Mouse (Mus musculus): ENCODE data around the gene Cyp2g1. TPM values are rescaled to one million over a fixed set of nuclear protein-coding genes. Genes with fewer than 3 reads are reported as not detected.
"Not testable (repeated sequence)": the region's sequence is repeated elsewhere in the genome, so short reads cannot be mapped to it uniquely, and the experiment has no call there.

The Cyp2g1 gene
- total RNA-seq, 2 experiments from 2014 or later, result not detected

DNA sequence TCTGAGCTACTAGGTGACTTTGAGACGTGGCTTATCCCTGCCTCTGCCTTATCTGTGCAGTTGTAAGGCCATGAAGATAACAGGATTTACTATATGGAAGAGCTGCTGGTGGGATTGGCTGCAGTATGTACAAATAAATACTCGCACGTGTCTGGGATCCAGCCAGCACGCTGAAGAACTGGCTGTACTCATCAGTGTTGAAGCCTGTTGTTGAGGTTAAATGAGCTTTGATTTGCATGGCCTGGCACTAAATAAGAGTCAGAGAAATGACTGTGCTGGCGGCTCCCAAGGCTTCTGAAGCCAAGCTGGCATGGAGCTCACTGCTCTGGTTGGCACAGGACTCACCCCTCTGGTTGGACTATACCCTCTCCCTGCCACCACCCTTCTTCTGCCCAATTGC, 25.5 kb upstream of the Cyp2g1 start:
- no peak for TF ChIP-seq CTCF (IDR thresholded peaks at IDR 0.05)
- Histone ChIP-seq H3K27ac (no peak overlapping the region), H3K4me3 (no peak overlapping the region)
- intact Hi-C loops (cut with DNase I), result no loop called here
- DNase-seq (ENCODE audit: extremely low spot score in 1 of 2, low spot score in 2 of 2), result no peak

DNA sequence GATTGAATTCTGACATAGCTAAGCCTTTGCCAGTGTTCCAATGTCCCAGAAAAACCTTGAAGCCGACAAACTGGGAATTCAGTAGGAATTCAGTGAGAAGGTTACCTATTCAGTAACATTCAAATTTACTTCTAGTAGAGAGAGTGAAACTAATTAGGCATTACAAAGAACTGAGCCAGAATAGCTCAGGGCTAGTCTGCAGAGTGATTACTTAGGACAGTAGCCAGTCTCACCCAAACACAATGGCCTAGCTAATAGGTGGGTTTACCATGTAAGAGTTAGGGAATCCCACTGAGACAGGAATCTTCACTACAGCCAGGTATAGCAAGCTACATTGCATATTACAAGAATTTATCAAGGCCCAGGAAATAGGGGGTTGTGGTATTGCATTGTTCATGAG, 22.7 kb upstream of the Cyp2g1 start:
- DNase-seq (ENCODE audit: extremely low spot score in 1 of 2, low spot score in 2 of 2); H3K27ac ChIP-seq; H3K4me3 ChIP-seq; intact Hi-C loops (cut with DNase I): not testable (repeated sequence)

DNA sequence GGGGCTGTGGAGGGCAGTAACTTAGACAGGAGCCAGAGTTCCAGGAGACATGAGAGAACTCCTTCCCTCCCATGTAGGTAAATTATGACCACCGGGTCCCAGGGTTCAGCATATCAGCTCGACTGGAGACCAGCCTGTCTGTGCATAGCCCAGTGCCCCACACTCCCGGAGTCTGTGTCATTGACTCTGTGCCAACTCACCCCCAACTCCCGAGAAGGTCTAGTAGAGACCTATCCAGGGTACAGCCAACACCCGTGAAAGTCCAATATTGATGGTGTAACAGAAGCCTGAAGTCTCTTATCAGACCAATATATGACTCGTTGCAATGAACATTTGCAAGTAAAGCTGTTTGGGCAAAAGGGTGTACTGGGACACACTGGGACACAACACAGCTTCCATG, 18.7 kb upstream of the Cyp2g1 start:
- H3K27ac ChIP-seq, result no peak overlapping the region
- intact Hi-C loops (cut with DNase I), result no loop called here
- DNase-seq (ENCODE audit: extremely low spot score in 1 of 2, low spot score in 2 of 2), result no peak
- no peak overlapping the region for H3K4me3 ChIP-seq
- TF ChIP-seq CTCF (IDR thresholded peaks at IDR 0.05), result no peak

DNA sequence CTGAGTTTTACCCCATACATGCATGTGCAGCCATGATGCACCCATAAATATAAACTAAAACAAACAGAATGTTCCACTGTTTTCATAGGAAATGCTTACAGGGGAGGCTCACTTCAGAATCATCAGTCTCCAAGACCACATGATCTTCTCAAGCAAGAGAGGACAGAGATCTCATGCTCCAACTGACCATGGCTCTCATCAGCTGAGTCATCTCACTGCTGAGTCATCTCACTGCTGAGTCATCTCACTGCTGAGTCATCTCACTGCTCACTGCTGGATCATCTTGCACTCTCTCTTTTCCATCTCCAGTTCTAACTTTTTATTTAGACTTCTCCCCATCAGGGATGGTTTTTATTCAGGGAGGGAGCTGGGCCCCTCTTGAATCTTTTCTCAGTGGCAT, 8.6 kb upstream of the Cyp2g1 start:
- Histone ChIP-seq H3K4me3 (no peak overlapping the region), H3K27ac (no peak overlapping the region)
- intact Hi-C loops (cut with DNase I), result no loop called here
- no peak for DNase-seq (ENCODE audit: extremely low spot score in 1 of 2, low spot score in 2 of 2)
- TF ChIP-seq CTCF (IDR thresholded peaks at IDR 0.05), result no peak

DNA sequence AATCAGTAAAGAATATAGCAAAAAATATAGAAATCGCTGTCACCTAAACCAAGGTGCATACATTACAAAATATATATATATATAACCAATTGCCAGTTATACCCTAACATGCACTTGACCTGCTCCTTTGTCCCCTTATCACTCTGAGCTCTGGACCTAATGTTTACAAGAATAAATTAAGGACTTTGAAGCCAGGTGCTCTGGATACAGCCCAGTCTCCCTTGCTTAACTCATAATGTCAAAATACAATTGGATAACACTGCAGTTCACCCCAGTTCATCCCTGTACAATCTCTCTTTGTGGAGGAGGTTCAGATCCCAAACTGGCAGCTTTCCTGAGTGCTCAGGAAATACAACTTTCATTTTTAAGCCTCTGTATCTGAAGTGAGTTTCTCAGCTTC, 7.7 kb upstream of the Cyp2g1 start:
- intact Hi-C loops (cut with DNase I), result no loop called here
- Histone ChIP-seq H3K4me3 (no peak overlapping the region), H3K27ac (no peak overlapping the region)
- no peak for TF ChIP-seq CTCF (IDR thresholded peaks at IDR 0.05)
- DNase-seq (ENCODE audit: extremely low spot score in 1 of 2, low spot score in 2 of 2), result no peak

DNA sequence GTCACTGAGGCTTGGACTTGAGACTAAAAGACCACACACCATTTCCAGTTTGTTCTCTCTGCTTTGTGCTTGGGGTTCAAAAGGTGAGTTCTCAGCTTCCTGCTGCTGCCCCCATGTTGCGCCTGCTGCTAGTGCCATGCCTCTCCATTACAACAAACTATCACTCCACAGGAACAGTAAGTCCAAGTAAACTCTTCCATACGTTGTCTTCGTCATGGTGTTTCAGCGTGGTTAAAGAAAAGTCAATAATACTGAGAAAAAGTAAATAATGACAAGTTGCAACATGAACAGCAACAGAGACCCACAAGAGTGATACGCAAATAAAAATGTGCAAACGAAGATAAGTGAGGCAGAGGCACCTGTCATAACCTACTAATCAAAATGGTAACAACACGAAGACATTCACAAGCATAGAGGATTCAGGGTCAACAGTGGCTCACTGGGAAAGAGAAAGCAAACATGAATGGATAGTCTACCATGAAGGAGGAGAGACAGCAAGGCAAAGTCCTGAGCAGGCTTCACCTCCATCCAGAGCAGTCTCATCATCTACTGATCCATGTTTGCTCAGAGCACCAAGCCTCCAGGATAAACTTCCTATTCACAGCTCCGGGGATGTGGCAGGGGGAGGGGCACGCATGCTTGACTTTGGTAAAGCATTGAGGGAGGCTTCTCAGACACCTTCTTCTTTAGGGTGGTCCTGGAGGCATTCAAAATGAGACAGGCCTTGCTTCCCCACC, 23.0 kb downstream of the Cyp2g1 start:
- H3K4me3 ChIP-seq; intact Hi-C loops (cut with DNase I); DNase-seq (ENCODE audit: extremely low spot score in 1 of 2, low spot score in 2 of 2); H3K27ac ChIP-seq: not testable (repeated sequence)

DNA sequence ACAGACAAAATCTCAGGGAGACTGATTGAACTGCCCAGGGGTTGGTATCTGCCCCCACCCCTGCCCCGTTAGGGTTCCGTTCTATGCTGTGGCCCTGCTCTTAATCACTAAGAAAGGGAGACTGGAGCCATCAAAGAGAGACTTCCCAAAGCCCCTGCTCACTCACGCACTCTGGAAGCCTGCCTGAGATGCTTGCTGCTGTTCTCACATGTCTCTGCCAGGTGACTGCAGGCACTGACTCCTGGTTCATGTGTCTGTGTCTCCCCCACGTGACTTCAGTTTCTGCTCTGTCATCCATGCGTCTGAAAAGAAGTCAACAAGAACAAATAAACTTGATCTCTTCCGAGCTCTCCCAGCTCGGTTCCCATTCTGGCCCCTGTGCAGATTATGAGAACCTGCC, 24.0 kb downstream of the Cyp2g1 start:
- DNase-seq (ENCODE audit: extremely low spot score in 1 of 2, low spot score in 2 of 2); intact Hi-C loops (cut with DNase I): not testable (repeated sequence)

DNA sequence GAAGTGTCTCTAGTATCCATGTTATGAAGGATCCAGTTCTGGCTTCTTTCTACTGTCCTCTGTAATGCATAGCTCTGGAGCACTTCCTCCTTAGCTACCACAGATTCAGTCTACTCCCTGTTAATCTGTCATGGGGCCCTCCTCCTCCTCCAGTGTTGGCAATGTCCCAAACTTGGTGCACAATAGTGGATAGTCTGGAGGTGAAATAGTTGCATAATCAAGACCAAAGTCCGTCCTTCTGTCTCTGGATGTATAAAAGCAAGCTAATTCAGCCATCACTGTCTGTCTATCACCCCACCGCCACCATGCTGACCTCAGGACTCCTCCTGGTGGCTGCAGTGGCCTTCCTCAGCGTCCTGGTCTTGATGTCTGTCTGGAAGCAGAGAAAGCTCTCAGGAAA, 26.4 kb downstream of the Cyp2g1 start, which contains the start of gene Cyp2a5:
Cyp2a5 (plus strand) TSS at position 247 of the 400 bp plus-strand sequence.
- H3K27ac ChIP-seq; intact Hi-C loops (cut with DNase I); DNase-seq (ENCODE audit: extremely low spot score in 1 of 2, low spot score in 2 of 2); H3K4me3 ChIP-seq: not testable (repeated sequence)

More for the DNA sequence above, 24.0 kb downstream of the Cyp2g1 start:
- H3K27ac ChIP-seq, H3K4me3 ChIP-seq: not testable (repeated sequence)

DNA sequence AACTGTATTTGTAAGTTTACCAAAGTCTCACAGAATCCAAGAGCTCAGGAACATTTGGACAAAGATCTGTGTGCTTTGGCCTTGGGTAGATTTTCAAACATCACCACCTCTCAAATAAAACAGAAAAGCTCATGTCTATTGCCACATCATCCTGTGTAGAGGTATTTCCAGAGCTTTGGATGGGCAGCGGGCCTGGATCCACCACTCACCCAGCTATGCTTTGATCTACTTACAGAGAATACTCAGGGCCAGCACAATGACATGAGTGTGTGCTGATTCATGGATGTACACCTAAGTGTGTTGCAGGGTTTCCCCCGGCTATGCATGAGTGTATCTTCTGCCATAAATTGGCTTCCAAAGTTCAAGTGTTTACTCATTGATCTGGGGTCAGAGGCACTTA, 34.7 kb downstream of the Cyp2g1 start:
- H3K4me3 ChIP-seq; DNase-seq (ENCODE audit: extremely low spot score in 1 of 2, low spot score in 2 of 2); H3K27ac ChIP-seq; intact Hi-C loops (cut with DNase I): not testable (repeated sequence)

DNA sequence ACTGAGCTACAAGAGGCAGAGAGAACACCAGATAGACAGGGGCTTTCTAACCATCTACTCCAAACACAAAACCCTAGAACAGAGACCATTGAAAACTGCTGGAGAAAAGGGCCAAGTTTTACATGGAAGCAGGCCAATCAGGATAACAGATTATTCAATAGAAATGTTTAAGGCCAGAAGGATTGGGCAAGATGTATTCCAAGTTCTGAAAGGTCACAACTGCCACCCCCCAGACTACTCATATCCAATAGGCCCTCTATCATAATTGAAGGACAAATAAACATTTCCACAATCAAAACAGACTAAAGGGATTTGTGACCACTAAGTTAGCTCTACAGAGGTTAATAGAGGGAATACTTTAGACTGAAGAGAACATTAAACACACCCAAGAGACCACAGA, 41.4 kb downstream of the Cyp2g1 start:
- H3K4me3 ChIP-seq; DNase-seq (ENCODE audit: extremely low spot score in 1 of 2, low spot score in 2 of 2); intact Hi-C loops (cut with DNase I); H3K27ac ChIP-seq: not testable (repeated sequence)

Other genes starting within 250 kb of the Cyp2g1 start
- not detected for gene Vmn1r185, start 190.4 kb upstream of the Cyp2g1 start, total RNA-seq (2021)
- gene Cyp2b23, start 122.5 kb upstream of the Cyp2g1 start, total RNA-seq (2021), result not detected
- gene Cyp2b19, start 51.8 kb upstream of the Cyp2g1 start, total RNA-seq (2021), result not detected
- not detected for gene Cyp2a5, start 26.4 kb downstream of the Cyp2g1 start, total RNA-seq (2021)
- gene Cyp2a22, start 130.5 kb downstream of the Cyp2g1 start, total RNA-seq (2021), result not detected
- gene Cyp2a12, start 220.2 kb downstream of the Cyp2g1 start, total RNA-seq (2021), result not detected

Data from left cerebral cortex, adult 2 months (tissue).